Mouse (Mus musculus): ENCODE results near the gene Gm16381.
"Not testable (repeated sequence)": the region's sequence is repeated elsewhere in the genome, so short reads cannot be mapped to it uniquely, and the experiment has no call there.

GRCm38 (mm10) chr12:87644520-87644919, at the start of gene Gm16381:
- not testable (repeated sequence) for TF ChIP-seq CTCF (IDR thresholded peaks at IDR 0.05; ENCODE audit: borderline replicate concordance, insufficient read depth, low read length); POLR2A (IDR thresholded peaks at IDR 0.05; ENCODE audit: low read depth, low read length)

Measured in embryonic fibroblast, embryonic 13.5 days (primary cell).